Mouse (Mus musculus): ENCODE measurements around the gene Socs7.

Gene Socs7

DNA sequence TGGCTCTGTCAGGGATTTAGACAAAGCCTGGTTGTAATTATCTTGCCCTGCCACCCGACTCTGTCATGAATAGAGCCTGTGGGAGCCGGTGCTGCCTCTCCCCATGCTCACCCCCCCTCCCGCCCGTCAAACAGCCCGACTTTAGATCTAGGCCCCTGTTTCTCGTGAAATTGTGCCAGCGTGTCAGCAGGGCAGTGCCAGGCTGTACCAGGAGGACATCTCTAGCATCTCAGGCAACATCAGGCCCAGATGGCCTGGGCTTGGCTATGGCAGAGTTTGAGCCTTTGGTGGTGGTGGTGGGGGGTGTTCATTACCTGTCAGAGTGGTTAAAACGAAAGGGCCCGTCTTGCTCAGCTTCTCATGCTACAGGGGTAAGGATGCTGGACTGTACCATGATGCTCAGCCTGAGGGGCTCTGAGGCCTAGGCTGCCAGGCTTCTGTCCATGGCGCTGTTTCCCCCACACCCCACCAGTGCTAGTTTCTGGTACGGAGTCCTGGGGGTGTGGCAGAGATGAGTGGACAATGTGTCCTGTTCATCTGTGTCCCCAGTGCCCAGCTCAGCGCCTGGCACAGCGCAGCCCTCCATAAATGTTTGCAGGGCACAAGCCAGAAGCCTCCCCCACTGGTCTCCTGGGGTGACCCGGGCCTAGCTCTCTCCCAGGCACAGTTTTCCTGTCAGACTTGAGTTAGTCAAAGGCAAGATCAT is 56.6 kb downstream of the Socs7 start:
- DNase-seq (ENCODE audit: low spot score), result no peak

DNA sequence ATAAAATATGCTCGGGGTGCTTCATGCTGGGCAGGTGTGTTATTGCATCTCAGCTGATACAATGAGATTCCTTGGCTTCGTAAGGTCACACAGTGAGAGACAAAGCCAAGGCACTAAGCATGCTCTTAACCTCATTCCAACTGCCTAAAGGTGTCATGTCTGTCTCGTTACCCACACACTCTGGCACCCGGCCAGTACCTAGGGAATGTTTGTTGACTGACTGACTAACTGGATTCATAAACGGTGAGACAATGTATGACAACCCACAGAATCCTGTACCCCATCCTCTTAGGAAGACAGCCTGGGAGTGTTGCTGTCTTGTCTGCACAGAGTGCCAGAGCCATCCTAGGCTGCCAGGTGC is 57.2 kb downstream of the Socs7 start:
- peak; percentile 28 for DNase-seq (ENCODE audit: low spot score)

DNA sequence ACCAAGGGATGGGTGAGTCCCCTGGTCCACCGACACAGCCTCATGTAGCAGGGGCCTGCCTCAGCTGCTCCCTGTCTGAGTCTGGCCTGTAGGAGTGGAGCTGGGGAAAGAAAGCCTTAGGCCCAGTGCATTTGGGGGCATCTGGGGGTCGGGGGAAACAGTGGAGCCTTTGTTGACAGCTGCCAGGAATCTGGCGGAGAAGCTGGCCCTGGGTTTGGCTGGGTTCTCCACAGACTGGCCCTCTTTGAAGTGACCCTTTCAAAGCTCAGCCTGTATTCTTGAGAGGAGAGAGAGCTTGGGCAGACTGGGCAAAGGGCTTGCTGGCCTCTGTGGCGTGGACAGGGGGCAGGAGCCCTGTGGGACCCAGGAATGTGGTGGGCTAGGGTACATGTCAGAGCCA is 60.2 kb downstream of the Socs7 start:
- no peak for DNase-seq (ENCODE audit: low spot score)

DNA sequence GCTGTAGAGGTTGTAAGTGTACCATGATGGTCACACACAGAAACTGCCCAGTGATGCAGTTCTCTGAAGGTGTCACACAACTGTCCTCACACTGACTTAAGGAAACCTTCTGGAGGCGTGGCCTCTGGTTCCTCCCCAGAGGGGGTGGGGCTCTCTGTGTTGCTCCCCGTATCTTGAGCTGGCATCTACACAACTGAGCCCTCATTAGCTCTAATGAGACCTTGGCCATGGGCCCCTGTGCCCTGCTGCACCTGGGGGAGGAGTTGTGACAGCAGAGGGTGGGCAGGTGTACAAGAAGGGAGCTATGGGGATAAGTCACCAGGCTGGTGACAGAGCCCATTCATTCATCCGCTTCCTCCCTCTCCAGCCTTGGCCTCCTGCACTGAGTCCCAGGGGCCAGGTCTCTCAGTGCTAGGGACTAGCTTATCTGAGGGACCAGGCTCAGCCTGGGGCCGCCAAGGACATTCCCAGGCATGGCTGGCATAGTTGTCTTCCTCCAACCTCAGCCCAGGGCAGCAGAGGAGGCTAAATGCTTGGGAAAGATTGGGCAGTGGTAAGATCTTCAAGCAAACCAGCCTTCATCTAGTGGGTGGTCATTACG is 61.8 kb downstream of the Socs7 start:
- DNase-seq (ENCODE audit: low spot score), result no peak

DNA sequence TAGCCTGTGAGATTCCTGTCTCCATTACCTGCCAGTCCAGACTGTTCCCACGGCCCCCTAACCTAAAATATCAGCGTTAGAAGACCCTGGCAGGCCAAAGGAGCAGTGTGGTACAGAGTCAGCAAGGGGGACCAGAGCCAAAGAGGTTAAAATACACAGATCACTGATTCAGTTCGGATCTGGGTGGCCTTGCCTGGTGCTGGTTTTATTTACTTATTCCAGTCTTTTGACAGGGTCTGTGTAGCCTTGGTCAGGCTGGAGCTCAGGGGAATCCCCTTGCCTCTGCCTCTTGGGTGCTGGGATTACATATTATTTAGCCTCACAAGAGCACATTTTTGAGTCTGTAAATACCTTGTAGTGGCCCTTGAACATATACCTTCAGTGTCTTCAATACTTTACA is 62.5 kb downstream of the Socs7 start:
- DNase-seq (ENCODE audit: low spot score), result no peak

DNA sequence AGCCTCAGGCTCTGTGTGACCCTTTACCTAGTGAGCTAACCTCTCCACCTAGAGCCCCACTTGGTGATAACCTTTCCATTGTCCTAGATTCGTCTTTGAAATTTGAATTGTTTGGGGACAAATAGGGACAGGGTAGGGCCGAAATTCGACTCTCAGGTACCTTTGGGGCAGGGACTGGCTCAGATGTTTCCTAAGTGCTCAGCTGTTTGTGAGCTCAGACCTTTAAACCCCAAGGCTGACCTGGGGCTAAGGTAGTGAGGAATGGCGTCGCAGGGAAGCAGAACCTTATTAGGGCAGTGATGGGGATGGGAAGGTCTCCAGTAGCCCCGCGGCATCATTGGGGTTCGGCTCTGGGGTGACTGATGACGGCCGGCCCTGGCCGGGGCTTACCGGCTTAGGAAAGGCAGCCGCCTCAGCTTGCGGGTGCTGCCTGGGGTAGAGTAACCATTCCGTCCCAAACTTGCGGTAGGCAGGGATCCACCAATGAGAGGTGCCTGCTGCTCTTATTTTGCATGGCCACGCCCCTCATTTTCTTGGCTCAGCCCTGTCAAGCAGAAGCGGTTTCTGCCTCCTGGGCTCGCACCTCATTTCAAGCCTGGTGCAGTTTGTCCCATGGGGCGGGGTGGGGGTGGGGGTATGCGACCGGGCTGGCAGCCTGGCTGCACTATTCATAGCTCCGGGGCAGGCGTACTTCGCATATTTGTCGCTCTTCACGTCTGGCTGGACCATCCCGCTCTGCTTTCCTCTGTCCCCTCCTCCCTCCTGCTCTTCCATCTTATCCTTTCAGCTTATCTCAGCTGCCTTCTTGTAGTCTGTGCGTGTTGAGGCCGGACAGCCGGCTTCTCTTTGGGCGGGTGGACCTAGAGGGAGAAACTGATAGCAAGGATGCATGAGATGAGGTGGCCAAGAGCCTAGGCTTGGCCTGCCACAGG is 65.7 kb downstream of the Socs7 start:
- DNase-seq (ENCODE audit: low spot score), result peak; percentile 86

DNA sequence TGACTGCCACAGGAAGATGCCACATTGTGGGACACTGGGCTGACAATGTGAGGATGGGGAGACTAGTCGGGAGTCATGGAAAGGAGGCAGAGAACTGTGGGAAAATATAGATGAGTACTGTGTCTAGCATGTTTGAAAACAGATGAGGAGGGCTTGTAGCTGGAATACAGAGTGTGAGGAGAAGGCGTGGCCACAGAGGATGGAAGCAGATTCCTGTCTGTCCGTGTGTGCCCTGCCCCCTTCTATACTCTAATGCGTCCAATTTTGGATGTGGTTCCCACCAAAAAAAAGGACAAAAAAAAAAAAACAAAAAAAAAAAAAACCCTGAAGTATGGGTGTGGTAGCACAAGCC is 66.4 kb downstream of the Socs7 start:
- DNase-seq (ENCODE audit: low spot score), result no peak

DNA sequence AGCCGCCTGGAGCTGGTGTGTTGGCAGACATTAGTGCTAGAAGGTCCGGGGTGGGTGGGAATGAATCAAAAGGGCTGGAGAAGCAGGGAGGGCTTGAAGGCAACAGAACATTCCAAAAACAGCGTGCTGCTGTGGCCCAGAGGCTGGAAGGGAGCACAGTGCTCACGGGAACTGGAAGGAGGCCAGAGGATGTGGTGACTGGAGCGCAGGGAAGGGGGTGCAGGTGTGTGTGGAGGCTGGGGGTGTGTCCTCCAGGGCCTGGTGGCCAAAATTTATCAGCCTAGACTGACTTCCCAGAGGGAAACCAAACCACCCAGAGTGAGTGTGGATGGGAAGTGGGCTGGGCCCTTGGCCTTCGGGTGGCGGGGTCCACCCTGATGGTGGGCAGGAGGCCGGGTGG is 67.3 kb downstream of the Socs7 start:
- no peak for DNase-seq (ENCODE audit: low spot score)

DNA sequence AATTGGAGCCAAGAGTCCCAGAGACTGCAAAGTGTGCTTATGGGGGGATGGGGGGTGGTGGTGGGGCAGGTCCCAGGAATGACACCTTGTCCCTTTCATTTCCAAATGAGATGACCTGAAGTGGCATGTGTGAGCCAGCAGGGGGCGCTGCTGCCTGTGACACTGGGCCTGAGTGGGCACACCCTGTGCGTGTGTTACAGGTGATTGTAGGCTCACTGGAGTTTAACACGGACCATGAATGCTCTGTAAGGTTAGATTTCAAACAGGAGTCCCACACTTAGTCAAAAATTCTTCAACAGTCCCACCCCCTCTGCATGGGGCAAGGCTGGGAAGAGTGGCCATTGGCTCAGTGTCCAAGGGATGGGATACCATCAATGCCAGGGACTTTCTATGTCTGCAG is 69.7 kb downstream of the Socs7 start:
- peak; percentile 50 for DNase-seq (ENCODE audit: low spot score)

DNA sequence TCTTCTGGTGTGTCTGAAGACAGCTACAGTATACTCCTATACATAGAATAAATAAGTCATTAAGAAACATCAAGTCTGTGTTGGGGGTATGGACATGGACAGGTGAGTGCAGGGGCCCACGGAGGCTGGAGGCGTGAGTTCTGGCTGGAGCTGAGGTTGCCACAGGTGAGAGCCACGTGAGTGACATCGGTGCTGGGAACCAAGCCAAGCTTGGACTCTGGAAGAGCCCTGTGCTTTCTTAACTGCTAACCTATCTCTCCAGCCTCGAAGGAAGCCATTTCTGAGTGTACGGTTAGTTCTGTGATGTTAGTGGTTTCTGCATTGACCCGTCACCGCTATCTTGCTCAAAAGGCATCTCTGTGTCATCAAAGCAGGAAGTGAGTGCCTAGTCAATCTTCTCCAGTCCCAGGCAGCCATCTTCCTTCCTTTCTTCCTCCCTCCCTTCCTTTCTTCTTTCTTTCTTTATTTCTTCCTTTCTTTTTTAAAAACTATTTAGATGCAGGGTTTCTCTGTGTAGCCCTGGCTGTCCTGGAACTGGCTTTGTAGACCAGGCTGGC is 70.7 kb downstream of the Socs7 start:
- DNase-seq (ENCODE audit: low spot score), result no peak

DNA sequence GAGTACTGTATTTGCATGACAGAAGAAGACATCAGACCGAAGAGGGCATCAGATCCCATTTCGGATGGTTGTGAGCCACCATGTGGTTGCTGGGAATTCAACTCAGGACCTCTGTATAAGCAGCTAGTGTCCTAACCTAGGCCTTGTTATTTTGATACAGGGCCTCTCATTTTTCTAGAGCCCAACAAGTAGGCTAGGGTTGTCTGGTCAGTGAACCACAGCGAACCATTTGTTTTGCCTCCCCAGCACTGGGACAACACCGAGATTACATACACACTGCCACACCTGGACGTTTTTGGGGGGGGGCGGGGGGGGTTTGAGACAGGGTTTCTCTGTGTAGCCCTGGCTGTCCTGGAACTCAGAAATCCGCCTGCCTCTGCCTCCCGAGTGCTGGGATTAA is 71.8 kb downstream of the Socs7 start:
- DNase-seq (ENCODE audit: low spot score), result no peak

DNA sequence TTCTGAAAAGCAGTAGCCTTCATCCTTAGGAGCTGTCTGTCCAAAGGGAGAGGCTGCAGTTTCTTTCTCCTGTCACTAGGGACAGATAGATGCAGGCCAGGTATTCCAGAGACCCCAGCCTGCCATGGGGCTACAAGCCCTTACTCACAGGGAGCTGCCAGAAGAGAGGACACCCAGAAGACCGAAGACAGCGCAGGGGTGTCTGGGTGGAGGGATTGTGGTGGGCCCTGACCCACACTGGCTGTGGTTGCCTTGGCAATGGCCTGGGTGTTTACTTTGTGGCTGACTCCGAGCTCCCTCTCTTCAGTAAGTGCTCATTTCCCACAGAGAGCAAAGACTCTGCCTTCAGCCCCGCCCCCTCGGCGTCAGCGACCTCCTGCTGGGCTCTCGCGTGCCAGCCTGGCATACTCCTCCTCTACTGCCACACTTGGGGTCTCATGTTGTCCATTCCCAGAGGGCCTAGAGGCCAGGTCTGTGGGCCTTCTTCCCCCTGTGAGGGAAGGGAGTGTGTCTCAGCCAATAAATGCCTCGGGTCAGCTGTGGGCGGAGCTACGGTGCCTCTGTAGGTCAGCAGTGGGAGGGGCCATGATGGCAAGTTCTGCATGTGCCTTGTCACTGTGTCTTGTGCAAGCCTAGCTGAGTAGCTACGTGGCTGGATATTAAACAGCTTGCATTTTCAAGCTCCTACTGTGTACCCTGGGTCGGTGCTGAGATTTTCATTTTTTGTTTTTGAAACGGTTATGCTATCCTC is 72.5 kb downstream of the Socs7 start:
- DNase-seq (ENCODE audit: low spot score), result peak; percentile 99

DNA sequence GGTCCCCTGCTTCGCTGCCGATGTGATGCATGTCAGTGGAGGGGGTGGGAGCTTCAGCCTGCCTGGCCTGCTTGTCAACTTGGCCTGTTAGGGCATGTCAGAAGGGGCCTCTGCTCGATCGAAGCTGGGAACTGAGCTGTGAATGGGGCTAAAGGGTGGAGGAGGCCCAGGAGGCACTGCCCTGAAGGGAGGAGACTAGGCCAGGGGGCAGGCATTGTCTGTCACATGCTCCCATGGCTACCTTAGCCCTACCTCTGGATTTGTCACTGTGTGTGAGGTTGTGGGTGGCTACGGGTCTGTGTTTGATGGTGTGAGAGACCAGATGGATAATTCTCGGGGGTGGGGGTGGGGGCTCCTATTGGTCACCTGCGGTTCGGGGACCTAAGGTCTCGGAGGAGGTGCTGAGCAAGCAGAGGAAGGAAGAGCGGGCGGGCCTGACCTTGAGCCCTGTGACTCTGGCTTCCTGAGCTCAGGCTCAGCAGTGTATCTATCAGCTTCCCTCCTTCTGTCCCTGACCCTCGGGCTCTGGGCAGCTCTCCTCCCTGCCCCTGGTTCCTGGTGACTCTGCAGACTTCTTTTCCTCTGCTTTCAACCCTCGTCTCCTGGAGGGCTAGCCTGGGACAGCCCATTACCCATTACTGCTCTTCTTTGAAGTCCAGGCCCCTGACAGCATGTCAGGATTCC is 73.6 kb downstream of the Socs7 start:
- peak; percentile 94 for DNase-seq (ENCODE audit: low spot score)

DNA sequence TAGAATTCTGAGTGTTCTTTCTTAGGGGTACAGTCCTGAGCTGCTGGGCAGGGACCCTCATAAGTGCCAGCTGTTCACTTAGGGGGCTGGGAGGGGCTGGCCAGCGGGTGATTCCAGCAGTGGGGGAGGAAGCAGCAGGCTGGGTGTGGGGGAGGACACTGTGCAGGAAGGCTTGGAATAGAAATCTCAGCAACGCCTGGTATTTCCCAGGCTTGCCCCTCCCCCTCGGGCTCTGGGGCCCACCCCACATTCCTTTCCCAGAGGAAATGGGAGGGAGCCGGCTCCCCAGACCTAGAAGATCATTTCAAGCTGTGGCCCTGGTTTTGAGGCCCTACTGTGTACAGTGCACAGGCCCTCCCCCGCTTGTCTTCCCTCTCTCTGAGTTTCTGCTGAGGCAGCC is 75.4 kb downstream of the Socs7 start:
- peak; percentile 59 for DNase-seq (ENCODE audit: low spot score)

DNA sequence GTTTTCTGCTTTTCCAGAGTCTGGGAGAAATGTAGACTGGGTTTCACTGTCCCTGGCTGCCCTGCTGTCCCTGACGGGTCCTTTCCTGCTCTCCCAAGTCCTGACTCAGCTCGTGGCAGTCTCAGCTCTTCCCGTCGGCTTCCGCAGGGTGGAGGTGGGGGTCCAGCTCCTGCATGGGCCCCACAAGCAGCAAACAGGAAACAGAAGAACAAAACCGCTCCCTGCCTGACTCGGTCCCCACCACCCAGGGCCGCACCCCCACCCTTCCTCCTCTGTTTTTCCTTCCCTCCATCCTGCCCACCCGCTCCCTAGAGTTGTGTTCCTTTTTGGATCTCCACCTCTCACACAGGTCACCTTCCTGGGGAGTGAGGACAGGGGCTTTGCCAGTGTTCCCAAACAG is 76.5 kb downstream of the Socs7 start:
- DNase-seq (ENCODE audit: low spot score), result no peak

DNA sequence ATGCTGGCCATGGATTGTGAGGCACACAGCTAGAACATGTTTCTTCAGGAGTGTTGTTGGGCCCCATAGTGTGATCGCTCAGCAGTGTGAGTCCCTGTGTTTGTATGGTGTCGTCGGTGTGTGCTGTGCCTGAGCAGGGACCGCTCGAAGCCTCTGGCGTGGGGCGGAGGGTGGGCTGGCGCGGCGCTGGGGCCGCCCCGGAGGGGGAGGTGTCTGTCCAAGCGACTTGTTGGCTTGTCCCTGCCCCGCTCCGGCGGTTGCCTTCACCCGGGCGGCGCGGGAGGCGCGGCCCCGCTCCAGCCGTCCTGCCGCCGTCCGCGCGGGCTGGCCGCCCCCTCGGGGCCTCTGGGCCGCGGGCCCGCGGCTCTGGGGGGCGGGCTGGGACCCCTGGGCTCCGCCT is 77.6 kb downstream of the Socs7 start:
- DNase-seq (ENCODE audit: low spot score), result peak; percentile 67

DNA sequence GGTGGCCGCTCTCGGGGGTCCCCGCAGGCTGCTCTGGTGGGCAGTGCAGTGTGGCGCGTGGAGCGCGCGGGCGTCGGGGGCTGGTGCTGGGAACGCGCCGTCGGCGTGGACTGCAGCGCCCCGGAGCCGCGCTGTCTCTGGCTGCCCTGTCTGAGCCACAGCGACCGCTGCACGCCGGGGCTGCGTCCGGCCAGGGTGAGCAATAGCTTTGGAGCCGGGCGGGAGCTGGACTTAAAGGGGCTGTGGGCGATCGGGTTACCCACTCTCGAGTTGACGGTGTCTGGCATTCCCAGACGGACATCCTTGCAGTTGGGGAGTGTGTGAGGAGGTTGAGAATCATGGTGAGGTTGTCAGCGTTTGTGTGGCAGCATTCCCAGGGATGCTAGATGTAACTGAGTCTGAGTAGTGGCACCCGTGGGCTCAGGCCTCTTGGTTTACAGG is 78.1 kb downstream of the Socs7 start:
- no peak for DNase-seq (ENCODE audit: low spot score)

DNA sequence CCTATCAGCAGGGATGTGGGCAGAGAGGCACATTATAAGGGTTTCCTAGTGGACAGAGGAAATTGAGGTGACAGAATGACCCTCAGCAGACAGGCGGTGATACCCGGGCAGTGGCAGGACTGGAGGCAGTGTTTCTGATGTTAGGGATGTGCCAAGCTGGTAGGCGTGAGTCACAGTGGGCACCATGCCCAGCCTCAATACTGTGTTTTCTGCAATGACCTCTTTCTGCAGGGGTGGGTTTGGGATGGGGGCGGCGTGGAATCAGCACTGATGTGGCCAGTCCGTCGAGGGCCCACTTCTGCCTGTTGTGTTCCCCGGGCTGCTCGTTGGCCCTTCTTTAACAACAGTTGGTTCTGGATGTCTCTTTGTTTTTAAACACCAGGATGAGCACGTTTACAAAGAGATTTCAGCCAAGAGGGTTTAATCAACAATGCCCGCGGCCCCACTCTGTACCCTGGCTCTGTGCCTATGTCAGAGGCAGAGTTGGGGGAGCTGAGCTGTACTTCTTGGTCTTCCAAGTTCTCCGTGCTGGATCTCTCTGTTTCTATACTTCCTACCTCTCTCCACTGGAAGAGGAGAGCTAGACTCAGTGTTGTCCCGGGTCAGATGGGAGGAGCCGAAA is 78.8 kb downstream of the Socs7 start:
- DNase-seq (ENCODE audit: low spot score), result peak; percentile 90

DNA sequence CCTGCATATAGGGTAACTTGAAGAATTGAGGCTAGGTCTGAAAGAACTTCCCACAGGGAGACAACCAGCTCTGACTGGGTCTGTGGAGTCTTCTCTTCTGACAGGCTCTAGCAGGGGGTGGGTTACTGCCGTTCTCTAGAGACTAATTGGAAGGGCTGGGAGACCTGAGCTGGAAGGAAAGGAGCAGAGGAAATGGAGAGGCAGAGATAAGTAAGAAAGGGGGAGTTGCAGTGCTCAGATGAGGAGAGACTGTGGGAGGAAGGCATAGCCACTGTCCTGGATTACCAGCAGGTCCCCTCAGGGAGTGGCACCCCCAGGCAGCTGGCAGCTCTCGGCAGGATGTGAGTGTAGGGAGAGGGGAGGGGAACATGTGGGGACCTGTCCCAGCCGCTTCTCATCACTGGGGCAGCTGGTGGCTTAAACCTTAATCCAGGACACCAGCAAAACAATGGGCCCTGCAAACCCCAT is 79.3 kb downstream of the Socs7 start:
- peak; percentile 63 for DNase-seq (ENCODE audit: low spot score)

DNA sequence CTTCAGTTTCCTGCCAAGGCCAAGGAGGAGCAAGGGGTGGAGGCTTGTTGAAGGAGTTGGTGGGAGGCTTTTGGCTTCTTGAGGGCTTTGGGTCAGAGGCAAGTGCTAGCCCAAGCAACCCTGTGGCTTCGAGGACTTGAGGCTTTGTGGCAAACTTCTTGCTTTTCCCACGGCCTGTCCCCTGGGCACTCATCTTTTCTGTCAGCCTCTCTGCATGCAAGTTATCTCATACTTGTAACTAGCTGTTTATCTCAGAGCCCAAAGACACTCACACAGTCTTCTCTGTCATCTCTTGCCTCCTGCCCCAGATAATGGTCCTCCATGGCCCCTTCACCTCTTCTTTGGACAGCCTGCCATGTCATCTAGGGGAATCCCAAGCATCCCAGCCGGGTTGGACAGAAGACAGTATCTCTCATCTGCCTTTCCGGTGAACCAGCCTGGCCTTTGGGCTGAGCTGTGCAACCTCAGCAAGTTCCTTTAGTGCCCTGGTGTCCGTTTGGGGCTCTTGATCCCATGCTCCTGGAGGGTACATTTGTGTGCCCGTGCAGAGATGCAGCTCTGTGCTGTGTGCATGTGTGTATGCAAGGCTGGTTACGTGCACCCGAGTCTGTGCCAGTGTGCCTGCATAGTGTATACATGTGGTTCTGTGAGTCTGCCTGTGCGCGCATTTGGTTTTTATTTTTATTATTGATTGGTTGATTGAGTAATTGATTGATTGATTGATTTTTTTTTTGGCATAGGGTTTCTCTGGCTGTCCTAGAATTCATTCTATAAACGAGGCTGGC is 80.7 kb downstream of the Socs7 start:
- peak; percentile 86 for DNase-seq (ENCODE audit: low spot score)
